Mouse (Mus musculus) frontal cortex, postnatal 10 days (tissue): ENCODE data around the gene Actr3.

Experiments used
- DNase-seq, 2 experiments: peaks; one replicate each; pipeline ENCODE4 v3.0.0; 2022; ENCODE audit warnings: low spot score in 2 of 2, mixed read lengths in 1 of 2

The Actr3 gene

DNA sequence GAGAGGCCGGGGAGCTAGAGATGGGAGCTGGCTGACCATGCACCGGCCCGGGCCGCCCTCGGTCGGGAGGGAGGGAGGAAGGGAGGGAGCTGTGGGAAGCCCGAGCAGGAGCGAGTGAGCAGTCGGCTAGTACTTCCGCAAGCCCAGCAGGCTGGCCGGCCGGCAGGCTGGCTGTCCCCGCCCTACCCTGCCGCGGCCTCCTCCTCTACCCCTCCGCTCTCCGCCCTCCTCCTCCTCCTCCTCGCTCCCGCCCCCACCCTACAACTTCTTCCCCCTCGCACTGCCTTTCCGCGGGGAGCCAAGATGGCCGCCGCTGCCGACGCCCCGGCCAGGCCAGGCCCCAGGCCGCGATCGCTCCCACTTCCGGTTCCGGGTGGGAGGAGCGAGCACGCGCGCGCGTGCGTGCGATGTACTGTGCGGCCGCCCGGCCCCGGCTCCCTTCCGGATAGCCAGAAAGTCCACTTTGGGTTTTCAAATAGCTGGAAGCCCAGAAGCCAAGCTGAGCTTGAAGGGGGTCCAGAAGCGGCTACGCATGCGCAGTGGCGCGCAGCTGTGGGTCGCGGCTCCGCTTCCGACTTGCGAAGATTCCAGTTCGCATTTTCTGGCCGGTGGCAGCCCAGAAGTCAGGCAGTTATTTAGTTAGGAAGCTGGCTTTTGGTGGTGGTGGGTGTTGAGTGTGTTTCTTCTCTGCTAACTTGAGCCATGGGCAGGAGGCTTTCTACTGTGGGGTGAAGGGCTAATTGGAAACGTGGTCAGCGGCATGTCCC lies at the start of gene Actr3:
TSS of gene Actr3 (minus strand) at position 359 of the 767 bp plus-strand sequence.
- DNase-seq = peak; percentile 99 to 100

DNA sequence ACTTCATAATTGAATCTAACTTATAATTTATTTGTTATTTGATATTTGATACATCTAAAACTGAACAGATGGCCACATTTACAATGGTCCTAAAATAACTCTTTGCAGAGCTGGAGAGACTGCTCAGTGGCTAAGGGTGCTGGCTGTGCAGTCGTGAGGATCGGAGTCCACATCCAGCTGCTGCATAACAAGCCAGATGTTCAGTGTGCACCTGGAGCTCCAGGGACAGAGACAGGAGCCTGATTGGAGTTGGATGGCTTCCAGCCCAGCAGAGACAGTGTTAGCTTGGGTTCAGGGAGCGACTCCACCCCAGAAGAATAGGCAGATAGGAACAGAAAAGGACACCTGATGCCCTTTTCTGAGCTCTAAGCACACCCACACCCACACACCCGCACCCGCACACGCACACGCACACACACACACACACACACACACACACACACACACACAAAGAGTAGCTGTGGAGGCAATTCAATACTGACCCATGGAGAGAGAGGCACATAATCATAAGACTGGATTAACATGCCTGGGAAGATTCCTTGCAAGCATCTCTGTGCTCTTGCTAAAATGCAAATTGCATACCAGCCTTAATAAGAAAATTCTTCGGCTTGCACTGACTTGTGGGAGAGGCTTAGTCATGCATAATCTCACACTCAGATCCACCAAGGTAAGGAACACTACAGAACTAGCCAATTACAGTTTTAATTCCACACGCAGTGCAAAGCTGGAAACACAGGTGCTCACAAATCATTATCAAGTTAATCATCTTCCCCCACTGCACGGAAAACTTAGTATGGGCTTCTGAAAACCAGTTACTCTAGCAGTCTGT lies 47.1 kb upstream of the Actr3 start:
- DNase-seq = peak in 1 of 2 experiments; percentile 16

DNA sequence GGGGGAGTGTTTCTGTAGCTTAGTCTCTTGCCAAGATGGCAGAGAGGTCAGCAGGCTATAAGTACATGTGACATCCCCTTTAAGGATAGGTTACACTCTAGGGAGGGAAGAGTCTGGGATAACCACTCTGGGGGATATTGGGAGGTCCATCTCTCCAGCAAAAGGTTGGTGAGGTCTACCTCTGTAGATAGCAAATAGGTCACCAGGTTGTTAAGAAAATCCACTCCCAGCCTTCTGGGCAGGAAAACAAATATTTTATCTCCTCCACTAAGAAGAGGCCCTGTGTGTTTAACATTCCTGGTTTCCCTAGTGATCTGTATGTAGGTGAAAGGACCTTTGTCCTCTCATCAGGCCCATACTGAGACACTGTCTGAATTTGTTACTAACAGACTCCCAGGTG lies 46.3 kb upstream of the Actr3 start:
- no peak for DNase-seq

DNA sequence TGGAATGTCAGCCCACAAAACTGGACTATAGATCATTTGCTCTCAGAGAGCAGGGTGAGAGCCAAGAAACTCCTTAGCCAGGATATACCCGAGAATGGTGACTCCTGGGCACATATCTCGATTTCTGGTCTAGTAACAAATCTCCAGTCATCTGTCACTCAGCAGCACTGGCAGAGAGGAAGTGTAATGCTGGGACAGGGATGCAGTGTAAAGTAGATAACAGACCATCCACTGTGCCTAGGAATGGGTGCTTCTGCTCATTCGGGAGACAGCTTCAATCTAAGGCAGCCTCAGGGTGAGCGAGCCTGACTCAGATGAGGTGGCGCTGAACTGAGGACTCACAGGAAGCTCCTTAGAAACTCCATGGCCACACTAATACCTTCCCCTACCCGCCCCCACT lies 43.1 kb upstream of the Actr3 start:
- no peak for DNase-seq

DNA sequence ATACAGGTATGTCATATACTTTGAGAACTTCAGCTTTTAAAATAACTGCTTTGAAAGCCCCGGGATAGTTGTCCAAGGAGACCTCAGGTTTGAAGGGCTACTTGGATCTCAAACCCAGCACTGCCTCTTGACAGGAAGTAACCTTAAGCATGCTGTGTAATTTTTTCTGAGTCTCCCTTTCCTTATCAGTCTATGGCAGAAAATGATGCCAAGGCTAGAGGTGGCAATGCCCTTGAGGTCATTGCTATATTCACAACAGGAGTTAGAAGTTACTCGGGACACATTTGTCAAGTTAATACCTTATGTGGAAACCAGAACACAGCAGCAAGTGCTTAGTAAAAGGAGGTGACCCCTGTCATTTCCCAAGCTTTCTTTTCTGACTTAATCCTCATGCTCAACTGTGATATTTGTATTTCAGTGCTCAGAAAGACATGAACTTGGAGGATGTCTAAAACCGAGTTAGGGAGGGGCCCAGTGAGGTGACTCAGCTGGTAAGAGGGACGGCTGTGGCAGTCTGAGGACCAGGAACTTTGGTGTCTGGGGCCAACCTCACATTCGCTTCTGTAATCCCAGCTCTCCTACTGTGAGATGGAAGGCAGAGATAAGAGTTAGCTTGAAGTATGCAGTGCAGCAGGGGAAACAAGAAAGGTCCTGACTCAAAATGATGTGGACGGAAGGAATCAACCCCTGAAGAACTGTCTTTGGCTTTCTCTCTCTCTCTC lies 40.6 kb upstream of the Actr3 start:
- no peak for DNase-seq

DNA sequence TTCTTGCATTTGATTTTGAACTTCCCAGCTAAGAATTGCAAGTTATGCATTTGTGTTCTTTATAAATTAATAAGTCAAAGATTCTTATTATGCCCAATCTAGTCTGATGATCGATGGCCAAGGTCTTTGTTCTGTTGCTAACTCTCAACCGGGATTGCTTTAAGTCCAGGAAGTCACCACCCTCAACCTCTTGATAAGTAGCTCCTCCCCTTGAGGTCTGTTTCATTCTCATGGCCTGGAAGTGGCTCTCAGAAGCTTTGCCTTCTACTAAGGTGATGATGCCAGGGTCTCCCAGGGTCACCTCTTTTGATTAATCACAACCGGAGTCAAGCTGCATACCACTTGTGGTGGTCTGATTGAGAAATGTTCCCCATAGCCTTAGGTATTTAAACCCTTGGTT lies 38.3 kb upstream of the Actr3 start:
- DNase-seq = no peak

DNA sequence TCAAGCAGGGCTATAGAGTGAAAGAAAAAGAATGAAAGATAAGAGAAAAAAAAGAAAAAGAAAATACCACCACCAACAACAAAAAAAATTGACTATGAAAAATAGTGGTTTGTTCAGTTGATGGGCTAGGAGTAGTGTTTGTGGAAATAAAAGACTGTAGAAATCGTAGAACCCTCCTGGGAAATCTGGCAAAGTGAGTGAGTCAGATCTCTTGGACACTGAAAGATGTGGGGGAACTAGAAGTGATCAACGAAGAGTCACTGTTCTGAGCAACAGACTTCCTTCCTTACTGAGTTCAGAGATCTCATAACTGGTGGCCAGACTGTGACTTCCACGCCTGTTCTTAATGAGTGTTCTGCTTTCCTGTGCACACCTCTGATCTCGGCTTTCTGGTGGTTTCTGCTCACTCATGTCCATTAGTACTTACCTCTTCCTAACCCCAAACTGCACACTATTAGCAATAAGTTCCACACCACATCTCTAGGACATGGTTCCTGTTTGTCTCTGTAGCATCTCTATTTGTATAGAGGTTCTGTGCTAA lies 37.7 kb upstream of the Actr3 start:
- no peak for DNase-seq

GRCm38 (mm10) chr1:125470805-125471648 lies 35.5 kb upstream of the Actr3 start:
- no peak for DNase-seq

DNA sequence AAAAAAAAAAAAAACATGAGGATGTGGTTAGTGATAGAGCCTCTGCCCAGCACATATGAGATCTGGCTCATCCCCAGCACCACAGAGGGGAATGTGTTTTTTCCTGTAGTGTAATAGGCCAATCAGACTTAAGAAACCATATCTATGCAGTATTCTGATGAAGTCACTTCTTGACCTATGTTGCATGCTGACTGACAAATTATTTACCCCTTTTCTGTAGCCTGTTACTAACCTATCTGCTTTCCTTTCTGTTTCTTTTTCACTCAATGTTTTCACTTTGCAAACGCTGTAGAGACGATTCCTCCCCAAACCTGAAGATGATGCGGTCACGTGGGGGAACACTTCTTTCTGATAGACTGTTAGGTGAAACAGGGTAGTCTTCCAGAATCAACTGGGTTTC lies 32.4 kb upstream of the Actr3 start:
- DNase-seq = no peak

GRCm38 (mm10) chr1:125466621-125467257 lies 31.2 kb upstream of the Actr3 start:
- no peak for DNase-seq

GRCm38 (mm10) chr1:125464011-125464410 lies 28.5 kb upstream of the Actr3 start:
- no peak for DNase-seq

GRCm38 (mm10) chr1:125463349-125463748 lies 27.8 kb upstream of the Actr3 start:
- no peak for DNase-seq

GRCm38 (mm10) chr1:125462917-125463316 lies 27.4 kb upstream of the Actr3 start:
- DNase-seq = no peak

DNA sequence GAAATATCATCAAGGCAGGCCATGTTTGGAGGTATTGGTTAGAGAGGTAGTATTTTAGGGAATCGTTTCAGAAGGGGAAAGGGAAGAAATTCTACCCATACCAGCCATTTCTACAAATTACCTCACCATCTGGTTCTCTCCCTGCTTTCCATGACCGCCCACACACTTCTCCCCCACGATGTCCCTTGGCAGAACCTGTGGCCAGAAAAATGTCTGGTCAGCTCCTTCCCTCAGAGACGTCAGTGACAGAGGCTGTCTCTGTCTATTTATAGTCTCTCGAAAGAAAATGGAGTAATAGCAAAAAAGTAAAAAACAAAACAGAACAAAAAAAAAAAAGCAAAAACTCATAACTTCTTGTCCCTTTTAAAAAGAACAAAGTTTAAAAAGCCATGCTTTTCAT lies 23.0 kb upstream of the Actr3 start:
- no peak for DNase-seq

GRCm38 (mm10) chr1:125455128-125455527 lies 19.6 kb upstream of the Actr3 start:
- no peak for DNase-seq

- DNase-seq = no peak
Observed at GRCm38 (mm10) chr1:125450282-125451000, 14.9 kb upstream of the Actr3 start.

GRCm38 (mm10) chr1:125447926-125448325 lies 12.4 kb upstream of the Actr3 start:
- DNase-seq = no peak

GRCm38 (mm10) chr1:125441679-125442078 lies 6.2 kb upstream of the Actr3 start:
- DNase-seq = no peak

GRCm38 (mm10) chr1:125441251-125441650 lies 5.7 kb upstream of the Actr3 start:
- DNase-seq = no peak

- no peak for DNase-seq
Observed at GRCm38 (mm10) chr1:125439556-125439955, 4.0 kb upstream of the Actr3 start.
